Mouse (Mus musculus): ENCODE data around the gene 4931428L18Rik. TPM values are rescaled to one million over a fixed set of nuclear protein-coding genes. Genes with fewer than 3 reads are reported as not detected.
"Not testable (repeated sequence)": the region's sequence is repeated elsewhere in the genome, so short reads cannot be mapped to it uniquely, and the experiment has no call there.

Gene 4931428L18Rik
- polyA plus RNA-seq, 1 experiment from 2014 or later, result 0.14 TPM

- ATAC-seq (ENCODE audit: low read depth); H3K27ac ChIP-seq (ENCODE audit: low read length): not testable (repeated sequence)
Measured at GRCm38 (mm10) chr1:30977868-30978267, 244.6 kb downstream of the 4931428L18Rik start, which contains the start of gene AC153137.1. Gene AC153137.1 (minus strand): TSS chr1:30977968.

GRCm38 (mm10) chr1:30977239-30977638, 245.2 kb downstream of the 4931428L18Rik start:
- H3K27ac ChIP-seq (ENCODE audit: low read length); H3K4me2 ChIP-seq (ENCODE audit: low read depth, low read length); H3K4me3 ChIP-seq (ENCODE audit: low read length); H3K36me3 ChIP-seq (ENCODE audit: control insufficient read depth, insufficient read depth, low read length); H3K9ac ChIP-seq (ENCODE audit: low read length); ATAC-seq (ENCODE audit: low read depth); H3K27me3 ChIP-seq (ENCODE audit: control insufficient read depth, insufficient read depth, low read depth, low read length); H3K9me3 ChIP-seq (ENCODE audit: control insufficient read depth, low read length); H3K4me1 ChIP-seq (replicated peaks; ENCODE audit: control insufficient read depth, insufficient read depth, low read length): not testable (repeated sequence)
- 81% methylated on average over 7 of the region's 7 CpGs for WGBS

More at GRCm38 (mm10) chr1:30977868-30978267, 244.6 kb downstream of the 4931428L18Rik start, which contains the start of gene AC153137.1:
- WGBS, result 85% methylated on average over 5 of the region's 6 CpGs
- H3K4me3 ChIP-seq (ENCODE audit: low read length); H3K4me1 ChIP-seq (replicated peaks; ENCODE audit: control insufficient read depth, insufficient read depth, low read length); H3K9me3 ChIP-seq (ENCODE audit: control insufficient read depth, low read length); H3K9ac ChIP-seq (ENCODE audit: low read length); H3K27me3 ChIP-seq (ENCODE audit: control insufficient read depth, insufficient read depth, low read depth, low read length); H3K4me2 ChIP-seq (ENCODE audit: low read depth, low read length); H3K36me3 ChIP-seq (ENCODE audit: control insufficient read depth, insufficient read depth, low read length): not testable (repeated sequence)

- no peak for ATAC-seq (ENCODE audit: low read depth)
- WGBS, result 42% methylated on average over 2 of the region's 2 CpGs
- no peaks in the 10 kb centered on the region for H3K9me3 ChIP-seq (ENCODE audit: control insufficient read depth, low read length)
- no peaks in the 10 kb centered on the region for H3K27me3 ChIP-seq (ENCODE audit: control insufficient read depth, insufficient read depth, low read depth, low read length)
- no peak overlapping the region for H3K9ac ChIP-seq (ENCODE audit: low read length)
- no peak overlapping the region for H3K4me3 ChIP-seq (ENCODE audit: low read length)
- H3K4me1 ChIP-seq (replicated peaks; ENCODE audit: control insufficient read depth, insufficient read depth, low read length), result peaks cover 3% of the 10 kb centered on the region
- H3K27ac ChIP-seq (ENCODE audit: low read length), result no peak overlapping the region
- H3K36me3 ChIP-seq (ENCODE audit: control insufficient read depth, insufficient read depth, low read length), result no peaks in the 10 kb centered on the region
- H3K4me2 ChIP-seq (ENCODE audit: low read depth, low read length), result no peak overlapping the region
Measured at GRCm38 (mm10) chr1:30951795-30952194, 270.7 kb downstream of the 4931428L18Rik start.

- WGBS, result 19% methylated on average over 5 of the region's 5 CpGs
Measured at GRCm38 (mm10) chr1:30950456-30950835, 272.0 kb downstream of the 4931428L18Rik start.

GRCm38 (mm10) chr1:30949710-30950455, 272.6 kb downstream of the 4931428L18Rik start:
- no peaks in the 10 kb centered on the region for H3K9me3 ChIP-seq (ENCODE audit: control insufficient read depth, low read length)
- peak overlapping the region; percentile 91 for H3K9ac ChIP-seq (ENCODE audit: low read length)
- peak overlapping the region; percentile 79 for H3K4me2 ChIP-seq (ENCODE audit: low read depth, low read length)
- H3K4me1 ChIP-seq (replicated peaks; ENCODE audit: control insufficient read depth, insufficient read depth, low read length), result peaks cover 3% of the 10 kb centered on the region
- H3K36me3 ChIP-seq (ENCODE audit: control insufficient read depth, insufficient read depth, low read length), result peaks cover 4% of the 10 kb centered on the region
- peak overlapping the region; percentile 97 for H3K27ac ChIP-seq (ENCODE audit: low read length)
- ATAC-seq (ENCODE audit: low read depth), result peak; percentile 99
- under 1% methylated on average over 65 of the region's 66 CpGs for WGBS
- peak overlapping the region; percentile 63 for H3K4me3 ChIP-seq (ENCODE audit: low read length)
- H3K27me3 ChIP-seq (ENCODE audit: control insufficient read depth, insufficient read depth, low read depth, low read length), result no peaks in the 10 kb centered on the region

More at GRCm38 (mm10) chr1:30950456-30950835, 272.0 kb downstream of the 4931428L18Rik start:
- Histone ChIP-seq H3K27ac (ENCODE audit: low read length) (peak overlapping the region; percentile 97), H3K4me1 (replicated peaks; ENCODE audit: control insufficient read depth, insufficient read depth, low read length) (peaks cover 3% of the 10 kb centered on the region), H3K36me3 (ENCODE audit: control insufficient read depth, insufficient read depth, low read length) (no peaks in the 10 kb centered on the region), H3K9me3 (ENCODE audit: control insufficient read depth, low read length) (no peaks in the 10 kb centered on the region), H3K4me2 (ENCODE audit: low read depth, low read length) (peak overlapping the region; percentile 79), H3K9ac (ENCODE audit: low read length) (peak overlapping the region; percentile 72), H3K4me3 (ENCODE audit: low read length) (peak overlapping the region; percentile 63), H3K27me3 (ENCODE audit: control insufficient read depth, insufficient read depth, low read depth, low read length) (no peaks in the 10 kb centered on the region)
- ATAC-seq (ENCODE audit: low read depth), result no peak

GRCm38 (mm10) chr1:30948950-30949639, 273.4 kb downstream of the 4931428L18Rik start:
- no peaks in the 10 kb centered on the region for H3K9me3 ChIP-seq (ENCODE audit: control insufficient read depth, low read length)
- 0% methylated on average over 61 of the region's 85 CpGs for WGBS
- H3K27me3 ChIP-seq (ENCODE audit: control insufficient read depth, insufficient read depth, low read depth, low read length), result no peaks in the 10 kb centered on the region
- peaks cover 12% of the 10 kb centered on the region for H3K36me3 ChIP-seq (ENCODE audit: control insufficient read depth, insufficient read depth, low read length)
- peak overlapping the region; percentile 63 for H3K4me3 ChIP-seq (ENCODE audit: low read length)
- peak overlapping the region; percentile 91 for H3K9ac ChIP-seq (ENCODE audit: low read length)
- peaks cover 3% of the 10 kb centered on the region for H3K4me1 ChIP-seq (replicated peaks; ENCODE audit: control insufficient read depth, insufficient read depth, low read length)
- peak overlapping the region; percentile 69 for H3K4me2 ChIP-seq (ENCODE audit: low read depth, low read length)
- H3K27ac ChIP-seq (ENCODE audit: low read length), result peak overlapping the region; percentile 97
- peak; percentile 59 for ATAC-seq (ENCODE audit: low read depth)

GRCm38 (mm10) chr1:30948361-30948949, 274.0 kb downstream of the 4931428L18Rik start:
- WGBS, result under 1% methylated on average over 16 of the region's 16 CpGs
- H3K4me1 ChIP-seq (replicated peaks; ENCODE audit: control insufficient read depth, insufficient read depth, low read length), result peaks cover 3% of the 10 kb centered on the region
- H3K9me3 ChIP-seq (ENCODE audit: control insufficient read depth, low read length), result no peaks in the 10 kb centered on the region
- no peak for ATAC-seq (ENCODE audit: low read depth)
- H3K27me3 ChIP-seq (ENCODE audit: control insufficient read depth, insufficient read depth, low read depth, low read length), result no peaks in the 10 kb centered on the region
- H3K36me3 ChIP-seq (ENCODE audit: control insufficient read depth, insufficient read depth, low read length), result peaks cover 18% of the 10 kb centered on the region
- H3K4me2 ChIP-seq (ENCODE audit: low read depth, low read length), result peak overlapping the region; percentile 69
- peak overlapping the region; percentile 91 for H3K9ac ChIP-seq (ENCODE audit: low read length)
- H3K27ac ChIP-seq (ENCODE audit: low read length), result peak overlapping the region; percentile 97
- H3K4me3 ChIP-seq (ENCODE audit: low read length), result peak overlapping the region; percentile 63

Data from lung, embryonic 16.5 days (tissue).